Mouse (Mus musculus): ENCODE results near the gene Gpn2.

The Gpn2 gene

GRCm38 (mm10) chr4:133595538-133595937, 11.4 kb downstream of the Gpn2 start:
- DNase-seq (ENCODE audit: low spot score in 2 of 2) = peak; percentile 23 to 40

DNA sequence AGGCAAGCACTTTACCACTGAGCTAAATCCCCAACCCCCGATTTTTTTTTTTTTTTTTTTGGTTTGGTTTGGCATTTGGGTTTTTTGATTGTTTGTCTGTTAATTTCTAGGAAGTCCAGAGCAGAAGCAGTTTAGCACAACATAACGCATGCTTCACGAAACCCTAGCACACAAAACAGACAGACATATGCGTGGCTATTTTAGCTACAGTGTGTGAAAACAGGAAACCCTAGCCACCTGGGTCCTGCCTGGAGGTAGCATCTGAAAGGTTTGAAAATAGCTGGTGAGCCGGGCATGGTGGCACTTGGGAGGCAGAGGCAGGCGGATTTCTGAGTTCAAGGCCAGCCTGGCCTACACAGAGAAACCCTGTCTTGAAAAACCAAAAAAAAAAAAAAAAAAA, 11.9 kb downstream of the Gpn2 start:
- no peak for DNase-seq (ENCODE audit: low spot score in 2 of 2)

DNA sequence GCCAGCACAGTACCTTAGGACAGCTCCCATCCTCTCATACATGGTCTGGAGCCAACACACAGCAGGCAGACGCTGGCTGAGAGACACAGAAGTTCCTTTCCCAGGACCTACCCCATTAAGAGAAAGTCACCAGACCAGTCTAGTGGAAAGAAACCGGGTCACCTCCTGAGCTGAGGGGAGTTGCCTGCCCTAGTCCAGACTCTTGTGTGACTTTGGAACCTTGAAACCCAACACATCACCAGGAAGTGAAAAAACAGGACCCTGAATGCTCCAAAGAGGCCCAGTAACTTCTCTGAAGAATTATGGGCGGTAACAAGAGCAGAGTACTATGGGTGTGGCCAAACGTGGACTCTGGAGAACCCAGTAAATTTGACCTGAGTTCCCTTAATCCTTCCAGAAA, 14.5 kb downstream of the Gpn2 start:
- no peak for DNase-seq (ENCODE audit: low spot score in 2 of 2)

GRCm38 (mm10) chr4:133599116-133599515, 15.0 kb downstream of the Gpn2 start:
- DNase-seq (ENCODE audit: low spot score in 2 of 2) = no peak

DNA sequence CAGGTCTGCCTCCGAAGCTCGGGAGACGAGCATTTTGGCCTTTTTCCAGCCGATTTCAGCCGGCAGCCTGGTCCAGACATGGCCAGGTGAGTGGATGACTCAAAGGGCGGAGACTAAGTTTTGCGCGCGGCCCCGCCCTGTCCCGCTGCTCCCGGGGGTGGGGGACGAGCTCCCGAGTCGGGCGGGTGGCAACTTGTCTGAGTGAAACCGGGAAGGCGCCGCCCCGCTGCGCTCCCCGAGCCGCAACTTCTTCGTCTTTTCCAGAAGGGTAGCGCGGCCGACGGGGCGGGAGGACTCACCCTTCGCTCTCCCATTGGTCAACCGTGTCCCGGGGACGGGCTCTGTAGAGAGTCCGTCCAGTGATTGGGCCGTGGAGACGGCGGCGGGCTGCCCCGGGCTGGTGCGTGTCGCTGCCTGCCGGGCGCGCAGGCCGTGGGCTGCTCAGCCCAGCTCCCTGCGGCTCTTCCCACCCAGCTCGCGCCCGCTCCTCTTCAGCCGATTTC, 15.5 kb downstream of the Gpn2 start:
- peak; percentile 38 to 78 for DNase-seq (ENCODE audit: low spot score in 2 of 2)

- no peak for DNase-seq (ENCODE audit: low spot score in 2 of 2)
Observed at GRCm38 (mm10) chr4:133600306-133600705, 16.1 kb downstream of the Gpn2 start.

GRCm38 (mm10) chr4:133601721-133602218, 17.6 kb downstream of the Gpn2 start, which contains the start of gene Sfn:
Sfn (minus strand) TSS chr4:133602168.
- DNase-seq (ENCODE audit: low spot score in 2 of 2) = no peak

GRCm38 (mm10) chr4:133603056-133603455, 18.9 kb downstream of the Gpn2 start:
- no peak for DNase-seq (ENCODE audit: low spot score in 2 of 2)

GRCm38 (mm10) chr4:133604175-133604574, 20.0 kb downstream of the Gpn2 start:
- DNase-seq (ENCODE audit: low spot score in 2 of 2) = no peak

DNA sequence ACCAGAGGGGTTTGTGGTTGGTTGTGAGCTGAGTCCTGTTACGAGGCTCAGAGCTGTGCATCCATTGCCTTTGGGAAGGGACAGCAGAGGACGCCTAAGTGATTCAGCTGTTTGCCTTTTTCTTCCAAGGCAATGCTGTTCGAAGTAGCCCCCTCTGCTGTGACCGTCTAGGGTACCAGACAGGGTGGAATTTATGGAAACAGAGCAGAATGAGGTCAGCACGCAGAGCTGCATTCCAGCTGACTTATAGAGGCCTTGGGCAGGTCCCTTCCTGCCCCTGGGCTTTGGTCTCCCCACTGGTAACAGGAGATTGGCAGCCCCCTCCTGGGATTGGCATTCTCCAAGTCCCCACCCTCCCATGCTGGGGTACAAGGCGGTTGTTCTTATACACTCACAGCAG, 20.7 kb downstream of the Gpn2 start:
- no peak for DNase-seq (ENCODE audit: low spot score in 2 of 2)

DNA sequence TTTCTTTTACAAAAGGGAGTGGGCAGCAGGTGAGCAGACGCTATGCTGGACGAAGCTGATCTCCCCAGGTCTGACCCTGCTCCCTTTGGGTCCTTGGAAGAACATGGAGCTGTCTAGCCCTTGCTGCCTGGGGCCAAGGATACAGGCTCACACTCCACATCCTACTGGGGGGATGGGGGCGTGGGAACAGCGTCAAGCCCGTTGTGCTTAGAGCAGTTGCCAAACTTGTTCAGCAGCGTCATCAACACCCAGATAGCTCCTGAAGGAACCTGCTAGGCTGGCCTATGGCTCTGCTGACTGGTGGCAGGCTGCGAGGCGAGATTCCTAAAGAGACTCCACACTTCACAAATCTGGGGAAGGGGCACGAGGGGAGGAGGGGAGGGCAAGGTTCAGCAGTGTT, 21.2 kb downstream of the Gpn2 start:
- no peak for DNase-seq (ENCODE audit: low spot score in 2 of 2)

GRCm38 (mm10) chr4:133607284-133607683, 23.1 kb downstream of the Gpn2 start:
- DNase-seq (ENCODE audit: low spot score in 2 of 2) = no peak

- peak in 1 of 2 experiments; percentile 67 for DNase-seq (ENCODE audit: low spot score in 2 of 2)
Observed at GRCm38 (mm10) chr4:133609719-133610118, 25.6 kb downstream of the Gpn2 start.

GRCm38 (mm10) chr4:133611815-133612214, 27.7 kb downstream of the Gpn2 start:
- DNase-seq (ENCODE audit: low spot score in 2 of 2) = no peak

DNA sequence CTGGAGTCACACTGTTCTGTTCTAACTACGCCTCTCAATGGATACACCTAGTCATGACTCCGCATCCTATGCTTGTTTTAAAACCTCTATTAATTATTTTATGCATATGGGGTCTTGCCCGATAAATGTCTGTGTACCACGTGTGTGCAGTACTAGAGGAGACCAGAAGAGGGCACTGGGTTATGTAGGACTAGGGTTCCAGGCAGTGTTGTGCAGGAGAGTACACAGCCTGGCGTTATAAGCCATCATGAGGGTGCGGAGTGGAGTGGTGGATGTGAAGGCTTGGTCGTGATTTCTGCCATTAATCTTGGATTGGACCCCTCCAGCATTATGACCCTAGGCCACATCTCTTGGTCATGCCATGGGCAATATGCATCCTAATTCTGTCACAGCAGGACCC, 28.3 kb downstream of the Gpn2 start:
- DNase-seq (ENCODE audit: low spot score in 2 of 2) = no peak

DNA sequence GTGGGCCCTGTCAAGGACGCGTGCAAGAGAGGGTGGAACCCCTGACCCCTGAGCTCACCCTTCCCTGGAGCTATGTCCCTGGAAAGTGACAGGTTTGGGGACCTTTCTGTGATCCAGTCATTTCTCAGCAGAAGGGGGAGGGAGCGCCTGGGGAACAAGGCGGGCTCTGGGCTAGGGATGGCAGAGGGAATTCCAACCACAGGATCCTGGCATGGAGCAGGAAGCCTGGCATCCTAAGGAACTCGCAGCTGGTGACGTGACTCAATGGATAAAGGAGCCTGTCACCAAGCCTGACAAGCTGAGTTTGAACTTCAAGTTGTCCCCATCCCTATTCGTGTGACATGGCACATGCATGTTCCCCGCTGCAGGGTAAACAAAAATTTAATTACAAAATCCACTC, 28.9 kb downstream of the Gpn2 start:
- no peak for DNase-seq (ENCODE audit: low spot score in 2 of 2)

DNA sequence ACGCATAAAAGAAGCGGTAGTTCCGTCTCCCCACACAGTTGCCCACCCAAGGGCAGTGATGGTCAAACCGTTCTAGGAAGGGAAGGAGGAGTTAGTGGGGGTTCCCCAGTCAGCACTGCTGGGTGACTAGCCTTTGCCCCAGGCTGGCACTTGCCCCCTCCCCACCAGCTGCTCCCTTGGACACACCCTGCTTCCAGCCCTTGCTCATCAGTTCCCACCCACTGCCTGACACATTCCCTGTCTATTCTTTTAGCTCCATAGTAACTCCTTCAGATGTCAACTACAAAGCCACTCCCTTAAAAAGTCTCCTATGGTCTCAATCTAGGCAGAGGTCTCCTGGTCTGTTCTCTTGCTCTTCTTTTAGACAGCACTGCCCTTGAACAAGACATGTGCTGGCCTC, 29.7 kb downstream of the Gpn2 start:
- DNase-seq (ENCODE audit: low spot score in 2 of 2) = no peak

GRCm38 (mm10) chr4:133614274-133614761, 30.2 kb downstream of the Gpn2 start:
- peak; percentile 80 to 83 for DNase-seq (ENCODE audit: low spot score in 2 of 2)

DNA sequence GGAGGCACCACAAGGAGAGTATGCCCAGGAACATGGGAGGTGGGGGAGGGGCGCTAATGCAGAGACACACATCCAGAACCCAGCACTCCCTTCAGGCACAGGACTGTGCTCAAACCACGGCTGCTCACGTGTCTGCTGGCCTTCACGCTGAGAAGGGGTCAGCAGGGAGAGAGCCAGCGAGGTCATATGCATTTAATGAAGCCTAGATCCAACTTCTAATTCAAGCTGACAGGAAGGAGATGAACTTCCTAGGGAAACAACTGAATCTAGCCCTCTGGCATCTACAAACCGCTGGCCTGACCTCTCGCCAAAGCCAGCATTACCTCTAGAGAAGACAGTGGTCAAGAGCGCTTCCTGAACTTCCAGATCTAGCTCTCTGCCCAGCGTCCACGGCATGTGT, 31.3 kb downstream of the Gpn2 start:
- no peak for DNase-seq (ENCODE audit: low spot score in 2 of 2)

DNA sequence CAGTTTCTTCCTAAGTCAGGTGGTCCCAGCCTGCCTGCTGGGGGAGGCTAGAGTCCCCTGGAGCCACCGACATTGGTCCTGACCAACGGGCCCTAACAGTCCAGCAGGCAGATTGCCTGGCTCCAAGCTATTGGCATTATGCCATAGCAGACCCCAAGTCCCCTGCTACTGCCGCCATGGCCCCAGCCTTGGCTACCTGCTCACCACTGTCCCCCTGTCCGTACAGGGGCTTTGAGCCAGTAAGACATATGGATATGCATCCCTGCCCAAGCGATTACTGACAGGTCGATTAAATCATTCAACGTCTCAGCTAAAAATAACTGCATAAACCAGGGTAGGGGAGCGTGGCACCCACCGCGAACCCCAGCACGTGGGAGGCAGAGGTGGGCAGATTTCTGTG, 33.8 kb downstream of the Gpn2 start:
- DNase-seq (ENCODE audit: low spot score in 2 of 2) = no peak

DNA sequence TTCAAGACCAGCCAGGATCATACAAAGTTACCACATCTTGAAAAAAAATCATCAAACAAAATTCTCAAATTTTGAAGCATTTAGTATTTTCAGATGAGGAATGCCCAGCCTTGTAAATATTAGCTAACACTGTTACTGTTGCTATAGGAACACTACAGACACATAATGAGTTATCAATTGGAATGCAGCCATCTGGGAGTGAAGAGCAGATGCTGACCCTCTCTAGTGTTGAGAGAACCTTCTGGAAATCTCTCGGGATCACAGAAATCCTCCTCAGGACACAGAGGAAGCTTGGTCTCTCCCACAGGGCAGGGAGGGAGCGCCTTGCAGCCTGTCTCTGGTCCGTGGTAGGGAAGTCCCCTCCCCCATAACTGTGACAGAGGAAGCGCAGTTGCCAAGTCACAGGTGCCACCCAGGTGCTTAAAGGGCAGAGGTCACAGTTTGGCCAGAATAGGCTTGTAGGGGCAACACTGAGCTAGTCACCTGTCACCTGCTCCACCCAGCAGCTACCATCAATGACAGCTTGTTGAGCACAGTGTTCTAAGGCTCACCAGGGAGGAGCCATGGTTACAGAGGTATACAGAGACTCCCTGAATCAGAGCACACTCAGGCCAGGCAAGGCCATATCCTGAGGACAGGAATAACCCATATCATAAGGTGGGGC, 35.4 kb downstream of the Gpn2 start:
- no peak for DNase-seq (ENCODE audit: low spot score in 2 of 2)

- DNase-seq (ENCODE audit: low spot score in 2 of 2) = no peak
Observed at GRCm38 (mm10) chr4:133620668-133621067, 36.5 kb downstream of the Gpn2 start.

DNA sequence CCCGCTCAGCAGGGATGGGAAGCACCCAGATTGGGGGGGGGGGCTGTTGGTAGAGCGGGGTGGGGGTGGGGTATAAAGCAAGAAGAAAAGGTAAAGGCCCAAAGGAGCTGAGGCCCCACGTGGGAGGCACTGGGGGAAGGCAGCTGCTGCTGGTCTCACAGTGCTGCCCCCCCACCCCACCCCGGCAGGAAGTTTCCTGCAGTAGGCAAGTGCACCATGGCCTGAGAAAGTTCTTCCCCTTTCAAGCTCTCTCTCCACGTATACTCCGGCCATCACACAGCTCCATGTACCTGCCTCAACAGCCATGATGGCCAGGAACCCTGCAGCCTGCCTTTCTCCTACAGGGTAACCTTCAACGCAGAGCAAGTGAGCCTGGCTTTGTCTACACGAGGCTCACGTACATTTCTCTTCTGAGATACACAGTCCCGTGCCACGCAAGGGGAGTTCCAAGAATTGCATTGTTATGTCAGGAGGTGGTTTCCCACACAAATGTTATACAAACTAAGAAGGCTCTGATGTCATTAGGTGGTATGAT, 38.1 kb downstream of the Gpn2 start:
- no peak for DNase-seq (ENCODE audit: low spot score in 2 of 2)

All from left cerebral cortex, adult 9 months (tissue).